Comparison of ENCODE assay signal across 8 mouse cellular contexts in genomic region chr11:96822675-96823470, GRCm38 (mm10). TPM values are rescaled to one million over a fixed set of nuclear protein-coding genes. Genes with fewer than 3 reads are reported as not detected.
DNase-seq lines count a peak whose midpoint lies in the region; ATAC-seq and TF ChIP-seq lines count a peak whose summit lies in the region.

No protein-coding gene starts in this region.

- TF ChIP-seq POLR2A in kidney, adult 2 months (IDR thresholded peaks at IDR 0.05; ENCODE audit: low read depth, low read length) = no peak

- ATAC-seq in heart, postnatal 0 days (ENCODE audit: insufficient read depth, low read depth) = no peak
- peak; percentile 15; the same call in 1 of the 2 replicates for ATAC-seq in liver, embryonic 13.5 days (ENCODE audit: low read depth)
- ATAC-seq in neutrophil, adult 5-6 weeks (ENCODE audit: extremely low read depth, insufficient number of reproducible peaks, low FRiP score, poor library complexity, severe bottlenecking) = peak; percentile 47

- 37% methylated on average over 4 of the region's 4 CpGs for WGBS in kidney, adult 2 months
- WGBS in heart, postnatal 0 days = 40% methylated on average over 4 of the region's 4 CpGs
- WGBS in liver, embryonic 13.5 days (ENCODE audit: insufficient replicate concordance) = 57% methylated on average over 4 of the region's 4 CpGs

- H3K4me1 ChIP-seq in kidney, adult 2 months (ENCODE audit: control insufficient read depth, insufficient read depth, low read length) = peaks cover 37% of the 10 kb centered on the region
- H3K4me1 ChIP-seq in heart, postnatal 0 days (ENCODE audit: control insufficient read depth, insufficient read depth) = peaks cover 46% of the 10 kb centered on the region
- peaks cover 62% of the 10 kb centered on the region for H3K4me1 ChIP-seq in liver, embryonic 13.5 days (replicated peaks)

- H3K9ac ChIP-seq in heart, postnatal 0 days (replicated peaks; ENCODE audit: low read depth, low read length) = 0 out of 2 replicates have a peak overlapping the region, but pooled peaks have one; percentile 46
- peak overlapping the region; percentile 63 for H3K9ac ChIP-seq in liver, embryonic 13.5 days

- TF ChIP-seq EP300 in heart, postnatal 0 days (IDR thresholded peaks at IDR 0.05; ENCODE audit: low read depth) = no peak

- H3K27ac ChIP-seq in kidney, adult 2 months (ENCODE audit: insufficient read depth, low read depth, low read length) = peak overlapping the region; percentile 33; the same call in 1 of the 2 replicates
- no peak overlapping the region; the same call in 1 of the 2 replicates for H3K27ac ChIP-seq in heart, postnatal 0 days (ENCODE audit: low read depth)
- H3K27ac ChIP-seq in liver, embryonic 13.5 days = peak overlapping the region; percentile 64

- peak overlapping the region; percentile 97 for H3K4me2 ChIP-seq in heart, postnatal 0 days (ENCODE audit: low read depth, low read length)
- peak overlapping the region; percentile 79 for H3K4me2 ChIP-seq in liver, embryonic 13.5 days

- no peak for TF ChIP-seq CTCF in kidney, adult 2 months (conservative IDR thresholded peaks at IDR 0.05; ENCODE audit: insufficient read depth, insufficient read length, low read depth, low read length)
- no peak for TF ChIP-seq CTCF in heart, postnatal 0 days (IDR thresholded peaks at IDR 0.05; ENCODE audit: low read depth)

- no peaks in the 10 kb centered on the region; the same call in 1 of the 2 replicates for H3K36me3 ChIP-seq in kidney, adult 2 months (ENCODE audit: control insufficient read depth, insufficient read depth, low read length)
- peaks cover 48% of the 10 kb centered on the region for H3K36me3 ChIP-seq in heart, postnatal 0 days (replicated peaks; ENCODE audit: control insufficient read depth, insufficient read depth, low read length)
- H3K36me3 ChIP-seq in liver, embryonic 13.5 days = peaks cover 80% of the 10 kb centered on the region

- H3K4me3 ChIP-seq in kidney, adult 2 months (ENCODE audit: insufficient read depth, low read depth, low read length) = peak overlapping the region; percentile 54
- peak overlapping the region; percentile 91 for H3K4me3 ChIP-seq in heart, postnatal 0 days (ENCODE audit: low read depth, low read length)
- peak overlapping the region; percentile 56; the same call in 1 of the 2 replicates for H3K4me3 ChIP-seq in liver, embryonic 13.5 days (replicated peaks)

- no peaks in the 10 kb centered on the region for H3K27me3 ChIP-seq in kidney, adult 2 months (replicated peaks; ENCODE audit: control insufficient read depth, insufficient read depth, low read length)
- no peaks in the 10 kb centered on the region for H3K27me3 ChIP-seq in heart, postnatal 0 days (ENCODE audit: control insufficient read depth, insufficient read depth, low read length)
- no peaks in the 10 kb centered on the region for H3K27me3 ChIP-seq in liver, embryonic 13.5 days

- no peaks in the 10 kb centered on the region for H3K9me3 ChIP-seq in heart, postnatal 0 days (replicated peaks; ENCODE audit: control insufficient read depth, low read length)
- H3K9me3 ChIP-seq in liver, embryonic 13.5 days (replicated peaks) = no peaks in the 10 kb centered on the region

- DNase-seq in kidney, adult 2 months = peak; percentile 51
- no peak for DNase-seq in kidney, postnatal 10 days
- DNase-seq in adrenal gland, adult 8-10 months = peak; percentile 78
- no peak for DNase-seq in heart, postnatal 0 days (ENCODE audit: low spot score)
- DNase-seq in liver, embryonic 13.5 days = no peak
- no peak for DNase-seq in embryo, embryonic 10 days (ENCODE audit: low spot score)
- DNase-seq in thymus, postnatal 0 days (ENCODE audit: low spot score) = no peak

RNA-seq across cellular contexts. Expression of gene Nfe2l1, which starts 6.9 kb away (rescaled TPM):
- polyA plus RNA-seq in kidney, adult 2 months (2012; rRNA removed) = 230 and 252 TPM in 2 replicates
- total RNA-seq in adrenal gland, adult 8-10 months (2022) = 100 to 1,000 TPM; 460 to 743 (median 603) TPM
- 98.8 and 99.1 TPM in 2 replicates for total RNA-seq in heart, postnatal 0 days (2014; rRNA removed; ENCODE audit: low replicate concordance)
- 81.2 and 83.5 TPM in 2 replicates for polyA plus RNA-seq in heart, postnatal 0 days (2015; fragmentation: Nextera tagmentation; extraction: Ambion mirVana)
- 19.2 and 20.2 TPM in 2 replicates for polyA plus RNA-seq in liver, embryonic 13.5 days (2015; fragmentation: Nextera tagmentation; extraction: Ambion mirVana)
- 48.5 and 53.8 TPM in 2 replicates for total RNA-seq in neutrophil, adult 5-6 weeks (2017)
- polyA plus RNA-seq in thymus, postnatal 0 days (2015; fragmentation: Nextera tagmentation; extraction: Ambion mirVana) = 34.9 and 40.6 TPM in 2 replicates

RNA-seq across cellular contexts. Expression of gene Copz2, which starts 26.8 kb away (rescaled TPM):
- 56.2 and 61.6 TPM in 2 replicates for polyA plus RNA-seq in kidney, adult 2 months (2012; rRNA removed)
- total RNA-seq in adrenal gland, adult 8-10 months (2022) = 10 to 100 TPM; 60.6 to 73.0 (median 64.0) TPM
- total RNA-seq in heart, postnatal 0 days (2014; rRNA removed; ENCODE audit: low replicate concordance) = 45.8 and 54.7 TPM in 2 replicates
- polyA plus RNA-seq in heart, postnatal 0 days (2015; fragmentation: Nextera tagmentation; extraction: Ambion mirVana) = 119 and 123 TPM in 2 replicates
- polyA plus RNA-seq in liver, embryonic 13.5 days (2015; fragmentation: Nextera tagmentation; extraction: Ambion mirVana) = 19.7 and 20.0 TPM in 2 replicates
- total RNA-seq in neutrophil, adult 5-6 weeks (2017) = not detected in 2 replicates
- polyA plus RNA-seq in thymus, postnatal 0 days (2015; fragmentation: Nextera tagmentation; extraction: Ambion mirVana) = 55.8 and 60.7 TPM in 2 replicates

RNA-seq across cellular contexts. Expression of gene Cbx1, which starts 33.9 kb away (rescaled TPM):
- 17.9 and 18.7 TPM in 2 replicates for polyA plus RNA-seq in kidney, adult 2 months (2012; rRNA removed)
- total RNA-seq in adrenal gland, adult 8-10 months (2022) = 10 to 100 TPM; 63.6 to 80.2 (median 78.0) TPM
- 9.9 and 24.9 TPM in 2 replicates for total RNA-seq in heart, postnatal 0 days (2014; rRNA removed; ENCODE audit: low replicate concordance)
- 35.6 and 42.0 TPM in 2 replicates for polyA plus RNA-seq in heart, postnatal 0 days (2015; fragmentation: Nextera tagmentation; extraction: Ambion mirVana)
- 47.5 and 51.9 TPM in 2 replicates for polyA plus RNA-seq in liver, embryonic 13.5 days (2015; fragmentation: Nextera tagmentation; extraction: Ambion mirVana)
- 50.9 and 58.0 TPM in 2 replicates for total RNA-seq in neutrophil, adult 5-6 weeks (2017)
- 129 and 132 TPM in 2 replicates for polyA plus RNA-seq in thymus, postnatal 0 days (2015; fragmentation: Nextera tagmentation; extraction: Ambion mirVana)

RNA-seq across cellular contexts. Expression of gene Snx11, which starts 45.5 kb away (rescaled TPM):
- polyA plus RNA-seq in kidney, adult 2 months (2012; rRNA removed) = 13.2 and 13.7 TPM in 2 replicates
- 10 to 100 TPM; 28.7 to 59.2 (median 36.3) TPM for total RNA-seq in adrenal gland, adult 8-10 months (2022)
- total RNA-seq in heart, postnatal 0 days (2014; rRNA removed; ENCODE audit: low replicate concordance) = 14.4 and 14.8 TPM in 2 replicates
- polyA plus RNA-seq in heart, postnatal 0 days (2015; fragmentation: Nextera tagmentation; extraction: Ambion mirVana) = 9.0 and 10.2 TPM in 2 replicates
- polyA plus RNA-seq in liver, embryonic 13.5 days (2015; fragmentation: Nextera tagmentation; extraction: Ambion mirVana) = 9.7 and 10.6 TPM in 2 replicates
- 66.2 and 79.5 TPM in 2 replicates for total RNA-seq in neutrophil, adult 5-6 weeks (2017)
- 16.0 and 18.6 TPM in 2 replicates for polyA plus RNA-seq in thymus, postnatal 0 days (2015; fragmentation: Nextera tagmentation; extraction: Ambion mirVana)

Comparison
In these comparisons a context has a peak if more than half of its experiments do, and no peak if none do; other contexts are left out.
1. DNase-seq: peak in kidney, adult 2 months (single experiment) and adrenal gland, adult 8-10 months (single experiment); none in kidney, postnatal 10 days (single experiment), heart, postnatal 0 days (single experiment), liver, embryonic 13.5 days (single experiment), embryo, embryonic 10 days (single experiment) and thymus, postnatal 0 days (single experiment).
2. Peak in every context shown above with its lines, with median percentiles within 50 percentile points of each other: H3K4me3 ChIP-seq.